Mouse (Mus musculus): ENCODE results near the gene Rint1. TPM values are rescaled to one million over a fixed set of nuclear protein-coding genes. Genes with fewer than 3 reads are reported as not detected.

Rint1 gene
- total RNA-seq, 2 experiments from 2014 or later = 21.8 to 26.2 TPM

- DNase-seq = no peak
Measured at GRCm38 (mm10) chr5:23864054-23864965, 76.8 kb downstream of the Rint1 start.

DNA sequence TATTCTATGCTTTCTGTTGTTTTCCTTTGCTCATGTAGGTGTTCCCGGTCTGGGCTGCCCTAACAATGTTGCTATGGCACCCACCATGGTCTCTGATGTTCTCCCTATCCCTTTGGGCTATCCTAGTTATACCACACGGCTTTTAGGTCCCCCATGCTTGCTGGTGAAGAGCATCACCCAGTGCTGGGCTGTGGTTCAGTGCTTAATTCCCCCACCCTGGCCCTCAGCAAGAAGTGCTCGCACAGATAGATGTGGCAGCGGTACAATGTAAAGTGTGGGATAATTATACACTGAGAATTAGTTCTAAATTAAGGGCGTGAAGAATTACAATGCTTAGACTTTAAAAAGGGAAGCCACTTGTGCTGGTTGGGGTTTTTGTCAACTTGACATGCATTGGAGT is 78.4 kb downstream of the Rint1 start:
- DNase-seq = no peak

Other genes with a start within 250 kb of the Rint1 start
- gene Srpk2, start 103.1 kb upstream of the Rint1 start, total RNA-seq (2021) = 10 to 100 TPM; 46.6 to 47.2 TPM
- gene Pus7, start 4.0 kb upstream of the Rint1 start, total RNA-seq (2021) = 10 to 100 TPM; 19.9 to 22.6 TPM
- 100 to 1,000 TPM; 118 to 121 TPM for gene Tomm7, start 56.5 kb downstream of the Rint1 start, total RNA-seq (2021)
- 100 to 1,000 TPM in 1 of 2 experiments, 10 to 100 TPM in 1; 84.2 to 108 TPM for gene Fam126a, start 243.0 kb downstream of the Rint1 start, total RNA-seq (2021)